Mouse (Mus musculus): ENCODE results near the gene Bloc1s5. TPM values are rescaled to one million over a fixed set of nuclear protein-coding genes. Genes with fewer than 3 reads are reported as not detected.

Bloc1s5 gene
- total and polyA plus RNA-seq, 3 experiments: 5.6 to 12.7 (median 9.3) TPM

- TF ChIP-seq KAT2A (IDR thresholded peaks at IDR 0.05; ENCODE audit: insufficient replicate concordance, low read length): no peak
- TF ChIP-seq HCFC1 (IDR thresholded peaks at IDR 0.05; ENCODE audit: low read depth, low read length): no peak
- no peak for TF ChIP-seq CHD1 (IDR thresholded peaks at IDR 0.05; ENCODE audit: low read depth, low read length)
- no peak for TF ChIP-seq POLR2AphosphoS2 (IDR thresholded peaks at IDR 0.05; ENCODE audit: low read depth, low read length)
- no peak for TF ChIP-seq NRF1 (IDR thresholded peaks at IDR 0.05; ENCODE audit: low read depth, low read length)
- no peak for TF ChIP-seq RCOR1 (conservative IDR thresholded peaks at IDR 0.05; ENCODE audit: low read depth, low read length)
- TF ChIP-seq USF1 (IDR thresholded peaks at IDR 0.05; ENCODE audit: low read depth, low read length): no peak
- TF ChIP-seq MAZ (IDR thresholded peaks at IDR 0.05; ENCODE audit: low read depth, low read length): no peak
- no peak for TF ChIP-seq MAX (IDR thresholded peaks at IDR 0.05; ENCODE audit: low read length)
- no peak for TF ChIP-seq ZC3H11A (IDR thresholded peaks at IDR 0.05; ENCODE audit: low read depth, low read length)
- no peak for TF ChIP-seq MYC (IDR thresholded peaks at IDR 0.05; ENCODE audit: low read depth, low read length)
- TF ChIP-seq BHLHE40 (IDR thresholded peaks at IDR 0.05; ENCODE audit: low read depth, low read length): no peak
- TF ChIP-seq JUN (IDR thresholded peaks at IDR 0.05; ENCODE audit: insufficient read depth, low read depth, low read length): no peak
- no peak for TF ChIP-seq EP300 (IDR thresholded peaks at IDR 0.05; ENCODE audit: low read length)
- TF ChIP-seq JUND (conservative IDR thresholded peaks at IDR 0.05; ENCODE audit: low read depth, low read length): no peak
- TF ChIP-seq USF2 (conservative IDR thresholded peaks at IDR 0.05; ENCODE audit: low read depth, low read length): no peak
- no peak for TF ChIP-seq POLR2A (IDR thresholded peaks at IDR 0.05; ENCODE audit: low read depth, low read length)
- no peak for TF ChIP-seq MXI1 (IDR thresholded peaks at IDR 0.05; ENCODE audit: low read depth, low read length)
- Histone ChIP-seq H3K79me2 (replicated peaks; ENCODE audit: control insufficient read depth, extremely low read depth, insufficient read depth, poor library complexity, severe bottlenecking) (peaks cover 2% of the 10 kb centered on the region; the same call in 1 of the 2 replicates), H3K4me3 (replicated peaks in 1 of 3; ENCODE audit: low read depth in 2 of 3, low read length in 2 of 3, poor library complexity in 1 of 3) (no peak overlapping the region), H3K4me1 (ENCODE audit: control insufficient read depth in 1 of 2, insufficient read depth in 2 of 2) (no peaks in the 10 kb centered on the region), H3K36me3 (replicated peaks in 1 of 2; ENCODE audit: control insufficient read depth in 1 of 2, insufficient read depth in 1 of 2, low read length in 1 of 2) (peaks cover 75 to 94% of the 10 kb centered on the region in 2 experiments), H3K4me2 (ENCODE audit: insufficient read depth, low read depth, poor library complexity, severe bottlenecking) (no peak overlapping the region), H3K27ac (ENCODE audit: insufficient read depth, low read depth) (no peak overlapping the region), H3K9me3 (replicated peaks; ENCODE audit: low read length) (no peaks in the 10 kb centered on the region), H3K9ac (ENCODE audit: insufficient read depth, low read depth) (no peak overlapping the region), H3K27me3 (replicated peaks) (no peaks in the 10 kb centered on the region)
- dilution Hi-C loops (cut with MboI; ENCODE audit: extremely low pct_ligation_motif_present, extremely low pct_unique_long_range_greater_than_20kb, low sequenced_read_pairs) (no loop called here), in situ Hi-C loops (cut with MboI; ENCODE audit: low pct_ligation_motif_present, low pct_unique_long_range_greater_than_20kb, low sequenced_read_pairs) (no loop called here)
- no peak for DNase-seq (ENCODE audit: extremely low read depth)
These were observed 14.2 kb upstream of the Bloc1s5 start for GRCm38 (mm10) chr13:38649069-38649468.

GRCm38 (mm10) chr13:38641414-38641813 is 6.5 kb upstream of the Bloc1s5 start:
- TF ChIP-seq CHD1 (IDR thresholded peaks at IDR 0.05; ENCODE audit: low read depth, low read length) (no peak), KAT2A (IDR thresholded peaks at IDR 0.05; ENCODE audit: insufficient replicate concordance, low read length) (no peak), MAFK (IDR thresholded peaks at IDR 0.05; ENCODE audit: insufficient replicate concordance, low read length) (no peak), SIN3A (IDR thresholded peaks at IDR 0.05; ENCODE audit: low read length) (no peak), CTCF (conservative IDR thresholded peaks at IDR 0.05 in 1 of 2, IDR thresholded peaks at IDR 0.05 in 1 of 2; ENCODE audit: low read depth in 2 of 2, low read length in 2 of 2) (no peak), CHD2 (IDR thresholded peaks at IDR 0.05; ENCODE audit: low read length) (no peak), MXI1 (IDR thresholded peaks at IDR 0.05; ENCODE audit: low read depth, low read length) (no peak)
- Histone ChIP-seq H3K27ac (ENCODE audit: insufficient read depth, low read depth) (no peak overlapping the region), H3K36me3 (replicated peaks in 1 of 2; ENCODE audit: control insufficient read depth in 1 of 2, insufficient read depth in 1 of 2, low read length in 1 of 2) (peaks cover 26 to 58% of the 10 kb centered on the region in 2 experiments), H3K27me3 (replicated peaks) (no peaks in the 10 kb centered on the region), H3K79me2 (replicated peaks; ENCODE audit: control insufficient read depth, extremely low read depth, insufficient read depth, poor library complexity, severe bottlenecking) (no peaks in the 10 kb centered on the region), H3K4me3 (replicated peaks in 1 of 3; ENCODE audit: low read depth in 2 of 3, low read length in 2 of 3, poor library complexity in 1 of 3) (no peak overlapping the region), H3K4me1 (ENCODE audit: control insufficient read depth in 1 of 2, insufficient read depth in 2 of 2) (no peaks in the 10 kb centered on the region; a peak in 1 of 4 replicates), H3K9me3 (replicated peaks; ENCODE audit: low read length) (no peaks in the 10 kb centered on the region), H3K4me2 (ENCODE audit: insufficient read depth, low read depth, poor library complexity, severe bottlenecking) (no peak overlapping the region), H3K9ac (ENCODE audit: insufficient read depth, low read depth) (no peak overlapping the region)
- in situ Hi-C loops (cut with MboI; ENCODE audit: low pct_ligation_motif_present, low pct_unique_long_range_greater_than_20kb, low sequenced_read_pairs) (no loop called here), dilution Hi-C loops (cut with MboI; ENCODE audit: extremely low pct_ligation_motif_present, extremely low pct_unique_long_range_greater_than_20kb, low sequenced_read_pairs) (no loop called here)
- no peak for DNase-seq (ENCODE audit: extremely low read depth)

Measured in CH12.LX (cell line).